Mouse (Mus musculus) intestine, embryonic 15.5 days (tissue): ENCODE results near the gene Cep89. TPM values are rescaled to one million over a fixed set of nuclear protein-coding genes. Genes with fewer than 3 reads are reported as not detected.

Experiments used
- ATAC-seq: fragments of 200-750 bp; cut with Nextera tagmentation; 2 replicates; pipeline ENCODE4 v1.8.0; 2017; ENCODE audit warnings: moderate TSS enrichment, moderate library complexity
- H3K27ac ChIP-seq: fragments of 300-500 bp; sonication (generic); 2 replicates; pipeline ENCODE4 v1.5.1; 2015; ENCODE audit warnings: mild to moderate bottlenecking, inconsistent platforms
- H3K27me3 ChIP-seq: fragments of 300-500 bp; sonication (generic); replicated peaks from 2 replicates; pipeline ENCODE4 v1.6.1; 2015; ENCODE audit warnings: inconsistent platforms
- H3K36me3 ChIP-seq: fragments of 300-500 bp; sonication (generic); 2 replicates; pipeline ENCODE4 v1.6.1; 2015; ENCODE audit warnings: inconsistent platforms
- H3K4me1 ChIP-seq: fragments of 300-500 bp; sonication (generic); replicated peaks from 2 replicates; pipeline ENCODE4 v1.6.1; 2015; ENCODE audit warnings: inconsistent platforms
- H3K4me2 ChIP-seq: fragments of 300-500 bp; sonication (generic); replicated peaks from 2 replicates; pipeline ENCODE4 v1.6.1; 2015; ENCODE audit warnings: mild to moderate bottlenecking, inconsistent platforms
- H3K4me3 ChIP-seq: fragments of 300-500 bp; sonication (generic); replicated peaks from 2 replicates; pipeline ENCODE4 v1.5.1; 2015; ENCODE audit warnings: inconsistent platforms
- H3K9ac ChIP-seq: fragments of 300-500 bp; sonication (generic); 2 replicates; pipeline ENCODE4 v1.6.1; 2015; ENCODE audit warnings: inconsistent platforms
- H3K9me3 ChIP-seq: fragments of 300-500 bp; sonication (generic); 2 replicates; pipeline ENCODE4 v1.6.1; 2016; ENCODE audit warnings: inconsistent platforms
- WGBS: fragments of 180-500 bp; shearing (Covaris S2); methylation state at CpG from one replicate; pipeline ENCODE4 v1.1.7; 2015; 5-methylcytosine and 5-hydroxymethylcytosine counted together
- polyA plus RNA-seq: library from polyadenylated mRNA; unstranded; fragments of >200 nt; fragmentation: Nextera tagmentation; extraction: Ambion mirVana; gene quantifications from 2 replicates; pipeline ENCODE4 v1.2.1, GENCODE M21; 2015

The Cep89 gene
- polyA plus RNA-seq, 1 experiment from 2014 or later: 43.2 TPM

DNA sequence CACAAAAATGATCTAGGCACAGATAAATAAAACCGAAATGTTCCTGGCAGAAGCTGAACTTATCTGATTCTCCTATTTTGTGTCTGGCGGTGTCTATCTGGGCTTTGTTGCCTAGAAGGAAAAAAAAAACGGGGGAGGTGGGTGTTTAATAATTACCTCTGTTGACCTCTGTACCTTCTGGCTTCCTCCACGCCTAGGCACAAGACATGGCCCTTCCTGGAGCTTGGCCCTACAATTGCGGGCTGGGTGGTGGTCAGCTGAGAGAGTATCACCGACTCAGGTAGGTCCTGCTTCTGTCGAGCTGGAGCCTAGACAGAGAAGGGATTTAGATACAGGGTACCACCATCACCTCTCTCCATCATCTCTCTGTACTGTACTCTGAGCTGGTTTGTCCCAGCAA is 52.0 kb downstream of the Cep89 start:
- Histone ChIP-seq H3K4me3 (peak overlapping the region; percentile 15), H3K4me1 (0 out of 2 replicates have a peak, but pooled peaks cover 5% of the 10 kb centered on the region), H3K9ac (no peak overlapping the region), H3K9me3 (no peaks in the 10 kb centered on the region), H3K36me3 (no peaks in the 10 kb centered on the region), H3K27me3 (no peaks in the 10 kb centered on the region), H3K27ac (peak overlapping the region; percentile 77), H3K4me2 (peak overlapping the region; percentile 36)
- 35% methylated on average over 7 of the region's 7 CpGs for WGBS
- peak; percentile 73 for ATAC-seq

DNA sequence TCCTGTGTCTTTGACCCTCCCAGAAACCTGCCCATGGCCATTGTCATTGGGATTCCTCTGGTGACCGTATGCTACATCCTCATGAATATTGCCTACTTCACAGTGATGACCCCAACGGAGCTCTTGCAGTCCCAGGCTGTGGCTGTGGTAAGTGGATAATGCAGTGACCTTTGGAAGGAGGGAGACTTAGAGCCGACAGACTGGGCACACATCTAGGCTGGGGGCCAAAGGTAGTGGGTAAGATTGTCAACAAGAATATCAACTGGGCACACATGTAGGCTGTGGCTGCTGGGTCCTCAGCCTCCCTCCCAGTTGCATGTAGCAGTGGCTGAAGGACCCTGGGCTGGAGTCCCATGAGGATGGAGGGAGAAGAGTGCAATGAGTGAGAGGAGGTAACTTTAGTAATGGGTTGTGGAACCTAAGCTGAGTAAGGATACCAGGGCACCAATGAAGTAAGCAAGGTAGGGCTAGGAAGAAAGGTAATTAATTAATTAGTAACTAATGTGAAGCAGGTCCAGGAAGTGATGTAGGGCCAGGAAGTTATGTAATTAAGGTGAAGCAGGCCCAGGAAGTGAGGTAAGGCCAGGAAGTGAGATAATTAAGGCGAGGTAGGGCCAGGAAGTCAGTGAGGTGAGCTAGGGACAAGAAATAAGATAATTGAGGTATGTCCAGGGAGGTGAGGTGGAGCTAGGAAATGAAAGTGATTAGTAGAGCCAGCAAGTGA is 59.4 kb downstream of the Cep89 start:
- Histone ChIP-seq H3K36me3 (no peaks in the 10 kb centered on the region), H3K27me3 (no peaks in the 10 kb centered on the region), H3K4me3 (no peak overlapping the region), H3K4me2 (no peak overlapping the region), H3K27ac (no peak overlapping the region), H3K9ac (no peak overlapping the region), H3K4me1 (no peaks in the 10 kb centered on the region), H3K9me3 (no peaks in the 10 kb centered on the region)
- no peak for ATAC-seq
- WGBS: 80% methylated on average over 4 of the region's 4 CpGs

DNA sequence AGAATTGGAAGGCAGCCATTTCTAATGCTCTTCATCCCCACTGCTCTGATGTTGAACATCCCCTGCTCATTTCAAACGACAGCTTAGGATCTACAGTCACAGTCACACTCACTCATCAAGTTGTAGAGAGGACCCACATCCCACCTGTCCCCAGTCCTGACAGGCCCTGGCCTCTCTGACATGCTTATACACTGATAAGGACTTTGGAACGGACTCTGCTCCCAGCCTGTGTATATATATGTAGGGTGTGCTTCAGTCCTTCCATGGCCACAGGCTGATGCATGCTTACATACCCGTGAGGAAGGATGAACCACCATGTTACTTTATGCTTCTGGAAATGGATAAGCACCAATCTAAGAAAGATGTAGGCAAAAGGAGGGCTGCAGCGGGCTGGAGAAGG is 64.1 kb downstream of the Cep89 start:
- no peaks in the 10 kb centered on the region for H3K27me3 ChIP-seq
- 68% methylated on average over 4 of the region's 4 CpGs for WGBS
- H3K36me3 ChIP-seq: no peaks in the 10 kb centered on the region
- H3K9me3 ChIP-seq: no peaks in the 10 kb centered on the region
- no peak overlapping the region for H3K4me3 ChIP-seq
- no peak overlapping the region for H3K4me2 ChIP-seq
- no peaks in the 10 kb centered on the region for H3K4me1 ChIP-seq
- ATAC-seq: peak; percentile 75
- H3K27ac ChIP-seq: no peak overlapping the region
- no peak overlapping the region for H3K9ac ChIP-seq

DNA sequence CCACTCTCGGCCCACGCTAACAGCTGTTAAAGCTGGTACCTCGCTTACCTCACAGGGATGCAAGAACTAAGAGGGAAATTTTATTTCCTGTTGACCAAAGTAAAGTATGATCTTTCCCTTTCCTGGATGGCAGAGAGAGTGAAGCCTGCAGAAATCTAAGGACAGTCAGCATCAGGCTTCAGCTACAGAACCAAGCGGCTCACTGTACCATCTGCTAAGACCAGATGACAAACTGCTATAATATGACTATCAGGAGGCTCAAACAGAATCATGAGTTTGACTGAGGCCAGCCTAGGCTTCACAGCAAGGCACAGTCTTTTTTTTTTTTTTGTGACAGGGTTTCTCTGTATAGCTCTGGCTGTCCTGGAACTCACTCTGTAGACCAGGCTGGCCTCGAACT is 68.2 kb downstream of the Cep89 start:
- 91% methylated on average over 5 of the region's 5 CpGs for WGBS
- Histone ChIP-seq H3K4me1 (no peaks in the 10 kb centered on the region), H3K4me3 (no peak overlapping the region), H3K4me2 (no peak overlapping the region), H3K36me3 (no peaks in the 10 kb centered on the region), H3K9ac (no peak overlapping the region), H3K27ac (no peak overlapping the region), H3K9me3 (no peaks in the 10 kb centered on the region), H3K27me3 (no peaks in the 10 kb centered on the region)
- no peak for ATAC-seq

DNA sequence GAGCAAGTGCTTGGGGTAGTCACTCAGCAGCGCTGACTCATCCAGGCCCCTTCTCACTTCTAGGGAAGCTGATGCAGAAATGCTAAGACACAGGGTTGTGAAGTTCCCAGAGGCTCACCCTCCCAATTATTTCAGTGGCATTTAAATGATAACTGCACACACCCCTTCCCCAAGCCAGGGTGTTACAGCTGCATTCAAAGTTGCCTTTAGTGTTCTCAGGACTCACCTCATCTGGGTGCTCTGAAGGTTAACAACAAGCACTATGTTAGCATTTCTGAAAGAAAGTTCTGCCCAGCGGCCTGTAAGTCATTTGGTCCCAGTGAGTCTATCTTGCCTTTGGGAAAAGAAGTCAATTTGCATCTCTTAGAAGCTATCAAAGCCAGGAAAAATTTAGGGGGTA is 71.0 kb downstream of the Cep89 start:
- 69% methylated on average over 2 of the region's 2 CpGs for WGBS
- no peaks in the 10 kb centered on the region for H3K4me1 ChIP-seq
- H3K9me3 ChIP-seq: no peaks in the 10 kb centered on the region
- H3K27ac ChIP-seq: no peak overlapping the region
- H3K27me3 ChIP-seq: no peaks in the 10 kb centered on the region
- no peak overlapping the region for H3K9ac ChIP-seq
- ATAC-seq: no peak
- H3K4me2 ChIP-seq: no peak overlapping the region
- no peak overlapping the region for H3K4me3 ChIP-seq
- no peaks in the 10 kb centered on the region for H3K36me3 ChIP-seq

DNA sequence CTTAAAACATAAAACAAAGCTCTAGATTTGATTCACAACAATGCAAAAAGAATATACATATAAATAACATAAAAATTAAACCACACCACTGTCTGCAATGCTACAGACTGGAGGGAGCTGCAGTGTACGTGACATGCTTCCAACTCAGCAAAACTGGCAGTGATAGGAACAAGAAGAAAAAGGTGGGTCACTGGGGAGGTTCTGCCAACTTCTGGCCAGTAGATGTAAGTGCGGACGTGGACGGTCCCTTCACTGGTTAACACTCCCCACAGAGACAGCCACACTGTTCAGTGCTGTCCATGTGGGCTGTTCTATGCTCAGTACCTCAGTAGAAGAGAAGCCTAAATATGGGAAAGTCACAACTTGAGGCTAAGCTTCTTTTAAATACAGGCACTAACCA is 74.0 kb downstream of the Cep89 start:
- Histone ChIP-seq H3K4me3 (no peak overlapping the region), H3K27ac (no peak overlapping the region), H3K4me1 (no peaks in the 10 kb centered on the region), H3K4me2 (no peak overlapping the region), H3K9ac (no peak overlapping the region), H3K36me3 (no peaks in the 10 kb centered on the region), H3K9me3 (no peaks in the 10 kb centered on the region), H3K27me3 (no peaks in the 10 kb centered on the region)
- peak; percentile 34; the same call in 1 of the 2 replicates for ATAC-seq
- 57% methylated on average over 4 of the region's 4 CpGs for WGBS

DNA sequence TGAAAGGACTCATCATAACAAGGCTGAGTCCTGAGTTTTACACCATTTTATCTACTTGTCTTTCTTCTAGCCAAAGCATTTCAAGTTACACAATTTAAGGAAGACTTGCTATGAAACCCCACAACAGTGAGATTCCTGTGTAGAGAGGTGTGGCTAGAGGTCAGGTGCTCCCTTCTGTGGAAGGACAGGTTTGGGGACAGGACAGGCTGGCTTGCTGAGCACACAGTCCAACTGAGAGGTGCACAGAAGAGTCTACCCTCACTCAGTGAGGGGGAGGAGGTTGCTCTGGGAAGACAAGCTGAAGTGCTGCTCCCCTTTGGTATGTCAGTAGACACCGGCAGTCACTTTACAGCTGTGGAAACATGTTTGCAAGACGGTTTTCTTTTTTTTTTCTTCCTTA is 79.6 kb downstream of the Cep89 start:
- Histone ChIP-seq H3K4me2 (no peak overlapping the region), H3K27ac (no peak overlapping the region), H3K4me1 (no peaks in the 10 kb centered on the region), H3K36me3 (no peaks in the 10 kb centered on the region), H3K9me3 (no peaks in the 10 kb centered on the region), H3K27me3 (no peaks in the 10 kb centered on the region), H3K4me3 (no peak overlapping the region), H3K9ac (no peak overlapping the region)
- ATAC-seq: peak; percentile 67; the same call in 1 of the 2 replicates
- 48% methylated on average over 2 of the region's 2 CpGs for WGBS

DNA sequence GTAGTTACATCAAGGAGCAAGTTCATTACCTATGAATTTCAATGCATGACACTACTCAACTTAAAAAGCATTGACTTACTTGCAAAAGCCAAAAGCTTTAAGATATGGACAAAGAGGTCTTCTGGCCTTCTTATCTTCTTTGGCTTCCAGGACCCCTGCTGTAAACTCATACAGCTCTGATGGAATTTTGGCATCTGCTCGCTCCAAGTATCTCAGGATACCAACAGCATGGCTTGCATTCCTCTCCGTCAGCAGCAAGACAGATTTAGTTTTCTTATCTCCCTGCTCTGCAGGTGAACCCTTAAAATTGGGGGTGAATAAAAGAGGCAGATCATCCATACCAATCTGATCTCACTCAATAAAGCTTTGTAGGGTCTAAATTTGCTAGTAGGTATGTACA is 88.3 kb downstream of the Cep89 start:
- no peak overlapping the region for H3K9ac ChIP-seq
- WGBS: 57% methylated on average over 2 of the region's 2 CpGs
- H3K4me1 ChIP-seq: no peaks in the 10 kb centered on the region
- H3K27me3 ChIP-seq: no peaks in the 10 kb centered on the region
- no peaks in the 10 kb centered on the region for H3K9me3 ChIP-seq
- no peak overlapping the region for H3K4me3 ChIP-seq
- no peak for ATAC-seq
- H3K27ac ChIP-seq: no peak overlapping the region
- no peak overlapping the region for H3K4me2 ChIP-seq
- no peaks in the 10 kb centered on the region for H3K36me3 ChIP-seq

DNA sequence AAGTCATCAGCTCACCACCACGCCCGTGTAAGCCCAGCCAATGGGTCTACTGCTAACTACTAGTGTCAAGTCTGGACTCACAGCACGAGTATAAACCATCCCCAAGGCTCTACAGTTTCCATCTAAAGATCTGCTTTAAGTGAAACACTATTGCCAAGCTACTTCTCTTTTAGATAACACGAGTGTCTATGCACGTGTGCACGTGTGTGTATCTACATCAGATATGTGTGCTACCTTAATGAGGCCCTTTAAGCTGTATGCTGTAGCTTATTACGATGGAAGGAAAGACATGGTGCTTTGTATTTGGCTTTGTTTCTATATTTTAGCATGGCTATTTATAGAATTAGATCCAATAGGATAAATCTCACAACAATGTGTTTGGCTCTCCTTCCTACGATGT is 89.7 kb downstream of the Cep89 start:
- Histone ChIP-seq H3K27ac (no peak overlapping the region), H3K4me3 (no peak overlapping the region), H3K36me3 (no peaks in the 10 kb centered on the region), H3K4me2 (no peak overlapping the region), H3K4me1 (no peaks in the 10 kb centered on the region), H3K27me3 (no peaks in the 10 kb centered on the region), H3K9ac (no peak overlapping the region), H3K9me3 (no peaks in the 10 kb centered on the region)
- WGBS: 86% methylated on average over 8 of the region's 8 CpGs
- ATAC-seq: no peak

Other genes with a start within 250 kb of the Cep89 start
- gene Slc7a10, start 210.7 kb upstream of the Cep89 start, polyA plus RNA-seq: 1.6 and 1.7 TPM in 2 replicates
- gene Lrp3, start 181.5 kb upstream of the Cep89 start, polyA plus RNA-seq: 4.0 and 5.1 TPM in 2 replicates
- 14.8 and 14.9 TPM in 2 replicates for gene Gpatch1, start 78.6 kb upstream of the Cep89 start, polyA plus RNA-seq
- 73.2 and 74.7 TPM in 2 replicates for gene Rhpn2, start 62.9 kb upstream of the Cep89 start, polyA plus RNA-seq
- 22.0 and 22.7 TPM in 2 replicates for gene Faap24, start 199 bp upstream of the Cep89 start, polyA plus RNA-seq
- 65.1 and 69.8 TPM in 2 replicates for gene Slc7a9, start 51.8 kb downstream of the Cep89 start, polyA plus RNA-seq
- gene Tdrd12, start 140.7 kb downstream of the Cep89 start, polyA plus RNA-seq: 0.57 and 1.2 TPM in 2 replicates
- gene Nudt19, start 159.3 kb downstream of the Cep89 start, polyA plus RNA-seq: 122 and 129 TPM in 2 replicates
- 0.06 and 0.09 TPM in 2 replicates for gene Rgs9bp, start 188.5 kb downstream of the Cep89 start, polyA plus RNA-seq
- gene Ankrd27, start 189.2 kb downstream of the Cep89 start, polyA plus RNA-seq: 34.6 and 38.0 TPM in 2 replicates